Mouse (Mus musculus): ENCODE measurements around the gene Mast3.
A peak's percentile ranks its signal among the peaks of the same experiment; 100 is the strongest.
"Not testable (repeated sequence)": the region's sequence is repeated elsewhere in the genome, so short reads cannot be mapped to it uniquely, and the experiment has no call there.

Gene Mast3

GRCm38 (mm10) chr8:70833520-70833919, 28.7 kb upstream of the Mast3 start:
- peak; percentile 50 to 68 for DNase-seq

- DNase-seq, result no peak
These were observed 28.2 kb upstream of the Mast3 start for GRCm38 (mm10) chr8:70833018-70833482.

- no peak for DNase-seq
These were observed 27.5 kb upstream of the Mast3 start for GRCm38 (mm10) chr8:70832371-70832770.

GRCm38 (mm10) chr8:70831517-70831916, 26.7 kb upstream of the Mast3 start:
- DNase-seq, result no peak

GRCm38 (mm10) chr8:70827796-70828195, 22.9 kb upstream of the Mast3 start:
- no peak for DNase-seq

- no peak for DNase-seq
These were observed 22.2 kb upstream of the Mast3 start for GRCm38 (mm10) chr8:70827010-70827409.

GRCm38 (mm10) chr8:70825816-70826215, 21.0 kb upstream of the Mast3 start:
- no peak for DNase-seq

- no peak for DNase-seq
These were observed 18.9 kb upstream of the Mast3 start for GRCm38 (mm10) chr8:70823802-70824201.

GRCm38 (mm10) chr8:70822594-70822993, 17.7 kb upstream of the Mast3 start:
- DNase-seq, result not testable (repeated sequence)

GRCm38 (mm10) chr8:70821992-70822391, 17.1 kb upstream of the Mast3 start:
- no peak for DNase-seq

- DNase-seq, result peak; percentile 74 to 81
These were observed 16.6 kb upstream of the Mast3 start for GRCm38 (mm10) chr8:70821399-70821962.

- no peak for DNase-seq
These were observed 15.5 kb upstream of the Mast3 start for GRCm38 (mm10) chr8:70820101-70820935.

GRCm38 (mm10) chr8:70816679-70817078, 11.8 kb upstream of the Mast3 start:
- no peak for DNase-seq

GRCm38 (mm10) chr8:70812885-70813284, 8.0 kb upstream of the Mast3 start:
- no peak for DNase-seq

- DNase-seq, result no peak
These were observed 7.2 kb upstream of the Mast3 start for GRCm38 (mm10) chr8:70812055-70812454.

GRCm38 (mm10) chr8:70810962-70811680, 6.3 kb upstream of the Mast3 start:
- no peak for DNase-seq

GRCm38 (mm10) chr8:70808955-70809701, 4.3 kb upstream of the Mast3 start:
- DNase-seq, result no peak

- DNase-seq, result no peak
These were observed 3.4 kb upstream of the Mast3 start, which contains the start of gene Il12rb1 for GRCm38 (mm10) chr8:70808239-70808638. Gene Il12rb1, plus strand, starts transcription at chr8:70808449.

- no peak for DNase-seq
These were observed 2.5 kb upstream of the Mast3 start for GRCm38 (mm10) chr8:70807304-70807703.

- DNase-seq, result no peak
These were observed 1.7 kb upstream of the Mast3 start for GRCm38 (mm10) chr8:70806541-70806940.

- peak; percentile 24 to 41 for DNase-seq
These were observed 933 bp downstream of the Mast3 start for GRCm38 (mm10) chr8:70803761-70804480.
